Mouse (Mus musculus) ES-Bruce4 (cell line): Measurements from ENCODE around the gene Rapgef1. TPM values are rescaled to one million over a fixed set of nuclear protein-coding genes. Genes with fewer than 3 reads are reported as not detected.

Experiments
- H3K27ac ChIP-seq: 2 replicates; pipeline ENCODE4 v1.5.1; 2012; ENCODE audit warnings: low read length, inconsistent platforms; ENCODE audit not compliant: insufficient read depth
- H3K27me3 ChIP-seq: 2 replicates; pipeline ENCODE4 v1.6.1; 2012; ENCODE audit warnings: mild to moderate bottlenecking, low read length, inconsistent platforms; ENCODE audit not compliant: control insufficient read depth, poor library complexity, insufficient read depth, severe bottlenecking
- H3K36me3 ChIP-seq: 2 replicates; pipeline ENCODE4 v1.6.1; 2012; ENCODE audit warnings: inconsistent platforms, mild to moderate bottlenecking, low read length, moderate library complexity; ENCODE audit not compliant: control insufficient read depth, poor library complexity, insufficient read depth, severe bottlenecking
- H3K4me1 ChIP-seq: one replicate; pipeline ENCODE4 v1.8.1; 2011; ENCODE audit warnings: low read length; ENCODE audit not compliant: control insufficient read depth, insufficient read depth
- H3K4me3 ChIP-seq: 2 replicates; pipeline ENCODE4 v1.5.1; 2011; ENCODE audit warnings: low read depth, mild to moderate bottlenecking, low read length
- H3K9ac ChIP-seq: 2 replicates; pipeline ENCODE4 v1.6.1; 2012; ENCODE audit warnings: low read depth, mild to moderate bottlenecking, inconsistent platforms; ENCODE audit not compliant: poor library complexity, severe bottlenecking
- H3K9me3 ChIP-seq: replicated peaks from 2 replicates; pipeline ENCODE4 v1.6.1; 2012; ENCODE audit warnings: mild to moderate bottlenecking, low read length, inconsistent platforms; ENCODE audit not compliant: control insufficient read depth, poor library complexity, insufficient read depth, severe bottlenecking
- CTCF ChIP-seq: IDR thresholded peaks from one replicate; pipeline ENCODE4 v1.8.1; 2011; ENCODE audit warnings: low read depth, low read length
- EP300 ChIP-seq: IDR thresholded peaks from 2 replicates; pipeline ENCODE4 v1.6.1; 2011; ENCODE audit warnings: low read depth, low read length; ENCODE audit not compliant: insufficient read depth
- POLR2A ChIP-seq: IDR thresholded peaks from one replicate; pipeline ENCODE4 v1.8.1; 2011; ENCODE audit warnings: low read length; ENCODE audit not compliant: insufficient read depth
- polyA plus RNA-seq: library from polyadenylated mRNA; stranded (reverse); fragments of >200 nt; gene quantifications from 2 replicates; pipeline ENCODE4 v1.2.4, GENCODE M21; 2011; ENCODE audit warnings: low read depth; ENCODE audit not compliant: missing spikeins, insufficient read depth, insufficient read length

Gene Rapgef1
- polyA plus RNA-seq, 1 experiment: 37.0 TPM

DNA sequence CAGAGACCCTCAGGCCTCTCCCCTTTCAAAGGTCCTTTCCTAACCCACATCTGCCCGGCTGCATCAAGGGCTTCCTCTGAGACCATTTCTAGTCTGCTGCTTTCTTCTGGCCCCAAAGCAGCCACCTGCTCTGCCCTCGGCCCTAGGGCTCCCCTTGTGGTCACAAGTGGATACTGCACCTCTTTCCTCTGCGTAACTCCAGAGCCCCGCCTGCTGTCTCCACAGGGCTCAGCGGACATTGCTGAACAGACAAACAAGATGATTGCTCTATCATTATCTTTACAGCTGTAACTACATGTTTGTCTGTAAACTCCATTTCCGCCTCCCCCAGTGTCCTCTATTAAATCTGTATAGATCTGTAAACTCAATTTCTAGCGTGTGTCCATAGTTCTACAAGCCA, 37.1 kb upstream of the Rapgef1 start:
- Histone ChIP-seq H3K4me1 (no peaks in the 10 kb centered on the region), H3K9me3 (no peaks in the 10 kb centered on the region), H3K36me3 (no peaks in the 10 kb centered on the region), H3K27ac (no peak overlapping the region), H3K9ac (no peak overlapping the region), H3K4me3 (no peak overlapping the region), H3K27me3 (no peaks in the 10 kb centered on the region)
- TF ChIP-seq CTCF (peak; percentile 99), POLR2A (no peak), EP300 (0 out of 2 replicates have a peak, but pooled peaks have one; percentile 11)

DNA sequence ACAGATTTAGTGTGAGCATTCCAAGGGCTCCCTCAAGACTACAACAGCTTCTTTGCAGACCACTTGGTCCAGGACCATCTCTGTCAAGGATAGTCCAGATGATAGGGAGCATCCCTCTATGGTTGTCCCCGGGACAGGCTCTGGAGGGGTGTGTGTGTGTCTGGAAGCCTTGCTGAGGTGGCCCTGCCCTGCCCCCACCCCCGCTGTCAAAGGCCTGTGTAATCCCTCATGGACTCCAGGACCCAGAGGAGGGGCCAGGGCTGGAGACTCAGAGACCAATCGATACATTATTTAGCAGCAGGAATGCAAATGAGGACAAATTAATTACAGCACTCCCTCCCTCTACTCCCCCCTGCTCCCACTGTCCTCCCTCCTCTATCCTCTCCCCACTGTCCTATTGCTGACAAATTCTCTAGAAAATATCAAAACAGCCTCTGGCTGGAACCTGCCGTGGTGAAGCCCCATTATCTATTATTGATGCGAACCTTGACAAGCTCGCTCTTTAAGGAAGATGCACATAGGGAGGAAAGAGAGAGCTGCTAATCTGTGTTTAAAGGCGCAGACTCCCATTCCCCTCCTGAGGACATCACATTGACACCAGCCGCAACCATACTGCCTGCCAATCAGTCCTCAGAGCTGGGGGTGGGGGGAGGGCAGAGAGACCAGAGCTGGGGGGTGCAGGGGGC, 33.4 kb upstream of the Rapgef1 start:
- Histone ChIP-seq H3K4me3 (no peak overlapping the region), H3K9me3 (no peaks in the 10 kb centered on the region), H3K27ac (no peak overlapping the region), H3K4me1 (no peaks in the 10 kb centered on the region), H3K36me3 (no peaks in the 10 kb centered on the region), H3K9ac (no peak overlapping the region), H3K27me3 (no peaks in the 10 kb centered on the region)
- TF ChIP-seq CTCF (no peak), EP300 (no peak), POLR2A (no peak)

DNA sequence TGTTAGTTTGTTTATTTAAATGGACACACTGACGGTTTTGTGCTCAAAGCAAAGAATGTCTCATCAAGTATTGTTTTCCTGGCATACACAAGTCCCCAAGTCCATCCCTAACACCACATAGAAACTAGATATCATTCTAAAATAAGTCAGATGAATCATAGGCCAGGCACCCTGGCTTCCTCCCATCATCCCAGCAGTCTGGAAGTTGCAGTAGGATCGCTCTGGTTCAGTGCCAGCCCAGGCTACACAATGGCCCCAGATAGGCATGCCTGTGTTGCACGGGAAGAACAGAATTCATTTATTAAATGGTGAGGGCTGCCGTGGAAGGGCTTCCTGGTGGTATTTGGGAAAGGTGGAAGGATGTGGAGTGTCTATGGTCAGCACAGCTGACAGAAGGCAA, 31.5 kb upstream of the Rapgef1 start:
- Histone ChIP-seq H3K27ac (no peak overlapping the region), H3K36me3 (no peaks in the 10 kb centered on the region), H3K4me3 (no peak overlapping the region), H3K9ac (no peak overlapping the region), H3K27me3 (no peaks in the 10 kb centered on the region), H3K9me3 (no peaks in the 10 kb centered on the region), H3K4me1 (no peaks in the 10 kb centered on the region)
- TF ChIP-seq POLR2A: no peak
- no peak for TF ChIP-seq EP300
- no peak for TF ChIP-seq CTCF

DNA sequence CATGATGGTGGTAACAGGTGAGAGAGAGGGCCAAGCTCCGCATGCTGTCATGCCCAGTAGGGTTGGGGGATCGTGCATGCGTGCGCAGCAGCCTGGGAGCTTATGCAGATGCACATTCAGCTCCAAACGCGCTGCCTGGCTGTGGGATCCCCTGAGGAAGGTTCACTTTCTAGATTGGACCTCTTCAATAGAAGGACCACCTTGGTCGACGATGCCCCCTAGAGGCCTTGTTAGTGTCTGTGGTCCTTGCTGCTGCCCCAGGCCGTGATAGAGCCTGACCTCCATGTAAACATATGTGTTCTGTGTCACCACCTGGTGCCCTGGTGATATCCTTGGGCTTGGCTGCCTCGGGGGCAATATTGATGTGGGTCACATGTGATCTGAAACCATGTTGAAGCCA, 30.3 kb upstream of the Rapgef1 start:
- no peak overlapping the region for H3K4me3 ChIP-seq
- no peaks in the 10 kb centered on the region for H3K27me3 ChIP-seq
- peak; percentile 64 for TF ChIP-seq CTCF
- no peak for TF ChIP-seq EP300

DNA sequence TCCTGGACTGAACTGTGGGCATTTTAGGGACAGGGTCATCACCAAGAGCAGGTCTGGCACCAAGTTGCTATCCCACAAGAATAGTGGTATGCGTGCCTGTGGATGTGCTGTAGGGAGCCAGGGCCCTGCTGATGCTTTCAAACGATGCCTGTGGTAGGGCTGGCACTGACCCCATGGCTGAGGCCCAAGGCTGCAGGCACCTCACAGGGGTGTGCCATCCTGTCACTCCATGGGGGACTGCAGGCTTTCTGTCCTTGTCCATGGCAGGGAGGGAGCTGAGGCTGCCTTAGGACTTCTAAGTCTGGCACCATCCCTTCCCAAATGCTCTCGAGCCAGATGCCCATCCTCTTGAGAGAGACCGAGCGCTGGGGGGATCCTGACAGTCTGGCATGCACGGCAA, 27.9 kb upstream of the Rapgef1 start:
- H3K27me3 ChIP-seq: no peaks in the 10 kb centered on the region
- H3K27ac ChIP-seq: no peak overlapping the region
- no peaks in the 10 kb centered on the region for H3K9me3 ChIP-seq
- no peak overlapping the region for H3K9ac ChIP-seq
- H3K4me3 ChIP-seq: no peak overlapping the region
- no peaks in the 10 kb centered on the region for H3K4me1 ChIP-seq
- no peaks in the 10 kb centered on the region for H3K36me3 ChIP-seq
- no peak for TF ChIP-seq EP300
- TF ChIP-seq CTCF: no peak
- no peak for TF ChIP-seq POLR2A

More for the DNA sequence above, 30.3 kb upstream of the Rapgef1 start:
- Histone ChIP-seq H3K27ac (no peak overlapping the region), H3K9me3 (no peaks in the 10 kb centered on the region), H3K9ac (no peak overlapping the region), H3K36me3 (no peaks in the 10 kb centered on the region), H3K4me1 (no peaks in the 10 kb centered on the region)

DNA sequence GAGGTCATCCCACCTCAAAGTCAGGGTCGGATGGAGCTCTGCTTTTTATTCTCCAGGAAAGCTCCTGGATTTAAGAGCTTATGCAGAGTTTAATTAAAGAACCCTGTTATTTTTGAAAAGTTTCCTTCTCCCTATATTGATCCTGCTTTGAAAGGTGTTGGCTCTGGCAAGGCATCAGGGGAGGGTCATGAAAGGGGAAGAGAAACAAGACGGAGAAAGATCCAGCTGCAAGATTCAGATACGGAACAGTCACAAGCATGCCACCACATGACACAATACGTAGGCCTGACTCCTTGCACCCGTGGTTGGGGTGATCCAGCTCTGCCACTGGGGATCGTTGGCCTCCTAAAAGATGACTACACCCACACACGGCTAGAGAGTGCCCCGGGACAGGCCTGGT, 27.0 kb upstream of the Rapgef1 start:
- Histone ChIP-seq H3K27ac (no peak overlapping the region), H3K27me3 (no peaks in the 10 kb centered on the region), H3K4me1 (no peaks in the 10 kb centered on the region), H3K9ac (no peak overlapping the region), H3K4me3 (no peak overlapping the region), H3K36me3 (no peaks in the 10 kb centered on the region), H3K9me3 (no peaks in the 10 kb centered on the region)
- TF ChIP-seq CTCF: no peak
- TF ChIP-seq EP300: no peak
- TF ChIP-seq POLR2A: no peak
